9 mouse cellular contexts compared by ENCODE assay signal in the genomic region with DNA sequence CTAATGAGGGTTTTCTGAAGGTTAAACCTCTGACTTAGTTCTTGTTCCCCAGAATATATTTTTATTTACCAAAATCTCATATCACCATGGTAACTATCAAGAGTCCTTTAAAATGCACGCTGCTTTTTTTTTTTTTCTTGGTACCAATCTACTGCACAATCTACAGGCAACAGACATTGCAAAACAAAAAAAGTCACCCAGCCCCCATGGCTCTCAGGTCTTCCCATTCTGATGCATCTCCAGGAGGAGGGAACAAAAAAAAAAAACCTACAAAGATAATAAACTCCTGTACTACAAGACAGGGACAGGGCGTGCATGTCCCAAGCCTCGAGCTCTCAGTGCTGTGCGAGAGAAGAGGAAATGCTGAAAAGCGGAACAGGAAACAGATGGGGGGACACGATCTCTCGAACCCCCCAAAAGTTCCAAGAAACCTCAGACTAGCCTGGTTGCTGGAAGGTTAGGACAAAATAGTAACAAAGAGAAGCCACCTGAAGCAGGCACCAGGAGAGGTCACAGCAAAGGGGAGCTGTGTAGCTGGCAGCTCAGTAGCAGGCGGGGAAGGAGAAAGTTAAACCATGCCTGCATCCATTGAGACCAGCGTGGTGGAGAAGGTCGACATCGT.
DNase-seq lines count a peak whose midpoint lies in the region; ATAC-seq and TF ChIP-seq lines count a peak whose summit lies in the region.
"Had no signal": no experiment of that assay in that cellular context is flagged by ENCODE, and none has a peak within 500 bp of the region (broad histone marks: within the 10 kb centered on the region; RNA-seq: fewer than 3 reads in every experiment).

No protein-coding gene starts in this region.

- H3K27me3 ChIP-seq in hindbrain, embryonic 10.5 days (ENCODE audit: insufficient read depth, poor library complexity, severe bottlenecking): peaks cover 7% of the 10 kb centered on the region; the same call in 1 of the 2 replicates
- no peaks in the 10 kb centered on the region for H3K27me3 ChIP-seq in hindbrain, embryonic 14.5 days (ENCODE audit: control insufficient read depth, insufficient read depth, low read length)
- no peaks in the 10 kb centered on the region for H3K27me3 ChIP-seq in kidney, adult 2 months (replicated peaks; ENCODE audit: control insufficient read depth, insufficient read depth, low read length)
- no peaks in the 10 kb centered on the region for H3K27me3 ChIP-seq in megakaryocyte, embryonic 14.5 days (replicated peaks)
- no peaks in the 10 kb centered on the region for H3K27me3 ChIP-seq in hindbrain, embryonic 12.5 days

- H3K36me3 ChIP-seq in hindbrain, embryonic 10.5 days: no peaks in the 10 kb centered on the region
- H3K36me3 ChIP-seq in hindbrain, embryonic 14.5 days (replicated peaks; ENCODE audit: control insufficient read depth, insufficient read depth): no peaks in the 10 kb centered on the region
- H3K36me3 ChIP-seq in kidney, adult 2 months (ENCODE audit: control insufficient read depth, insufficient read depth, low read length): no peaks in the 10 kb centered on the region
- H3K36me3 ChIP-seq in megakaryocyte, embryonic 14.5 days (replicated peaks; ENCODE audit: low read length): no peaks in the 10 kb centered on the region
- H3K36me3 ChIP-seq in hindbrain, embryonic 12.5 days: no peaks in the 10 kb centered on the region

- H3K9ac ChIP-seq in hindbrain, embryonic 14.5 days: no peak overlapping the region
- H3K9ac ChIP-seq in hindbrain, embryonic 12.5 days: no peak overlapping the region

- DNase-seq in hindbrain, embryonic 10.5 days (ENCODE audit: low spot score): peak; percentile 13
- DNase-seq in hindbrain, embryonic 14.5 days (ENCODE audit: low spot score): no peak
- peak; percentile 60 for DNase-seq in kidney, adult 2 months
- no peak for DNase-seq in left cerebral cortex, adult 2 months (ENCODE audit: extremely low spot score in 1 of 2, low spot score in 2 of 2)
- no peak for DNase-seq in adrenal gland, postnatal 10 days

- H3K4me3 ChIP-seq in hindbrain, embryonic 10.5 days: no peak overlapping the region
- no peak overlapping the region for H3K4me3 ChIP-seq in hindbrain, embryonic 14.5 days (replicated peaks; ENCODE audit: low read length)
- peak overlapping the region; percentile 58 for H3K4me3 ChIP-seq in bone marrow, adult 2 months (replicated peaks; ENCODE audit: control insufficient read depth, low read depth, low read length)
- peak overlapping the region; percentile 6 for H3K4me3 ChIP-seq in kidney, adult 2 months (ENCODE audit: insufficient read depth, low read depth, low read length)
- H3K4me3 ChIP-seq in megakaryocyte, embryonic 14.5 days (replicated peaks): peak overlapping the region; percentile 91
- no peak overlapping the region for H3K4me3 ChIP-seq in left cerebral cortex, adult 2 months
- no peak overlapping the region for H3K4me3 ChIP-seq in hindbrain, embryonic 12.5 days
- H3K4me3 ChIP-seq: myocyte had no signal

- H3K4me2 ChIP-seq in hindbrain, embryonic 14.5 days (replicated peaks): no peak overlapping the region
- H3K4me2 ChIP-seq in hindbrain, embryonic 12.5 days (replicated peaks): no peak overlapping the region

- peaks cover 21% of the 10 kb centered on the region for H3K4me1 ChIP-seq in hindbrain, embryonic 10.5 days (replicated peaks)
- no peaks in the 10 kb centered on the region for H3K4me1 ChIP-seq in hindbrain, embryonic 14.5 days (replicated peaks; ENCODE audit: control insufficient read depth, insufficient read depth, low read length)
- H3K4me1 ChIP-seq in bone marrow, adult 2 months (ENCODE audit: control insufficient read depth, insufficient read depth, low read length): peaks cover 2% of the 10 kb centered on the region; the same call in 1 of the 2 replicates
- 0 out of 2 replicates have a peak, but pooled peaks cover 5% of the 10 kb centered on the region for H3K4me1 ChIP-seq in kidney, adult 2 months (ENCODE audit: control insufficient read depth, insufficient read depth, low read length)
- peaks cover 86% of the 10 kb centered on the region for H3K4me1 ChIP-seq in megakaryocyte, embryonic 14.5 days
- H3K4me1 ChIP-seq in hindbrain, embryonic 12.5 days: peaks cover 5% of the 10 kb centered on the region

- ATAC-seq in hindbrain, embryonic 14.5 days (ENCODE audit: low FRiP score): no peak
- no peak for ATAC-seq in hindbrain, embryonic 12.5 days (ENCODE audit: low FRiP score)

- H3K9me3 ChIP-seq in hindbrain, embryonic 10.5 days: no peaks in the 10 kb centered on the region
- no peaks in the 10 kb centered on the region for H3K9me3 ChIP-seq in hindbrain, embryonic 14.5 days (ENCODE audit: control insufficient read depth, low read length)
- H3K9me3 ChIP-seq in megakaryocyte, embryonic 14.5 days: no peaks in the 10 kb centered on the region
- no peaks in the 10 kb centered on the region for H3K9me3 ChIP-seq in hindbrain, embryonic 12.5 days (replicated peaks)

- no peak for TF ChIP-seq POLR2A in bone marrow, adult 2 months (IDR thresholded peaks at IDR 0.05; ENCODE audit: borderline replicate concordance, control insufficient read depth, low read depth, low read length)
- TF ChIP-seq POLR2A in kidney, adult 2 months (IDR thresholded peaks at IDR 0.05; ENCODE audit: low read depth, low read length): no peak

- peak overlapping the region; percentile 54; the same call in 1 of the 2 replicates for H3K27ac ChIP-seq in hindbrain, embryonic 10.5 days
- no peak overlapping the region for H3K27ac ChIP-seq in hindbrain, embryonic 14.5 days
- no peak overlapping the region for H3K27ac ChIP-seq in bone marrow, adult 2 months (ENCODE audit: control insufficient read depth, insufficient read depth, low read depth, low read length, poor library complexity)
- peak overlapping the region; percentile 62 for H3K27ac ChIP-seq in kidney, adult 2 months (ENCODE audit: insufficient read depth, low read depth, low read length)
- no peak overlapping the region for H3K27ac ChIP-seq in left cerebral cortex, adult 2 months
- H3K27ac ChIP-seq in hindbrain, embryonic 12.5 days: no peak overlapping the region

- WGBS in hindbrain, embryonic 10.5 days: 65% methylated on average over 11 of the region's 11 CpGs
- WGBS in hindbrain, embryonic 14.5 days: 69% methylated on average over 11 of the region's 11 CpGs
- WGBS in bone marrow, adult 2 months: 3% methylated on average over 11 of the region's 11 CpGs
- 54% methylated on average over 11 of the region's 11 CpGs for WGBS in kidney, adult 2 months
- 68% methylated on average over 11 of the region's 11 CpGs for WGBS in hindbrain, embryonic 12.5 days

- intact Hi-C loops in left cerebral cortex, adult 2 months (cut with DNase I): no loop called here

- no peak for TF ChIP-seq CTCF in bone marrow, adult 2 months (IDR thresholded peaks at IDR 0.05; ENCODE audit: control insufficient read depth, insufficient read depth, low read length)
- TF ChIP-seq CTCF in kidney, adult 2 months (conservative IDR thresholded peaks at IDR 0.05; ENCODE audit: insufficient read depth, insufficient read length, low read depth, low read length): no peak
- TF ChIP-seq CTCF in left cerebral cortex, adult 2 months (IDR thresholded peaks at IDR 0.05): no peak

Comparison
In these comparisons a context has a peak if more than half of its experiments do, and no peak if none do; other contexts are left out.
1. DNase-seq: peak in hindbrain, embryonic 10.5 days (single experiment) and kidney, adult 2 months (single experiment); none in hindbrain, embryonic 14.5 days (single experiment), left cerebral cortex, adult 2 months (0 of 2) and adrenal gland, postnatal 10 days (single experiment).
2. H3K27ac ChIP-seq: peak in hindbrain, embryonic 10.5 days (single experiment) and kidney, adult 2 months (single experiment); none in hindbrain, embryonic 14.5 days (single experiment), bone marrow, adult 2 months (single experiment), left cerebral cortex, adult 2 months (single experiment) and hindbrain, embryonic 12.5 days (single experiment).
3. H3K4me3 ChIP-seq: peak in bone marrow, adult 2 months (single experiment), kidney, adult 2 months (single experiment) and megakaryocyte, embryonic 14.5 days (single experiment); none in hindbrain, embryonic 10.5 days (single experiment), hindbrain, embryonic 14.5 days (single experiment), left cerebral cortex, adult 2 months (single experiment) and hindbrain, embryonic 12.5 days (single experiment).